Mouse (Mus musculus) megakaryocyte, embryonic 14.5 days (primary cell): ENCODE measurements around the gene Zfp689. TPM values are rescaled to one million over a fixed set of nuclear protein-coding genes. Genes with fewer than 3 reads are reported as not detected.
A peak's percentile ranks its signal among the peaks of the same experiment; 100 is the strongest.
"Not testable (repeated sequence)": the region's sequence is repeated elsewhere in the genome, so short reads cannot be mapped to it uniquely, and the experiment has no call there.

Experiments used
- H3K27me3 ChIP-seq: replicated peaks from 2 replicates; pipeline ENCODE3; 2012; ENCODE audit warnings: inconsistent platforms
- H3K36me3 ChIP-seq: replicated peaks from 2 replicates; pipeline ENCODE3; 2012; ENCODE audit warnings: low read length, inconsistent platforms, mixed read lengths
- H3K4me1 ChIP-seq: 2 replicates; pipeline ENCODE4 v1.6.1; 2012; ENCODE audit warnings: inconsistent platforms
- H3K4me3 ChIP-seq: replicated peaks from 2 replicates; pipeline ENCODE3; 2012; ENCODE audit warnings: moderate library complexity, mild to moderate bottlenecking, inconsistent platforms
- H3K9me3 ChIP-seq: 2 replicates; pipeline ENCODE4 v1.6.1; 2012; ENCODE audit warnings: inconsistent platforms
- FLI1 ChIP-seq: IDR thresholded peaks from 2 replicates; pipeline ENCODE4 v1.6.1; 2012; ENCODE audit warnings: low read length, inconsistent platforms, mixed read lengths
- GATA1 ChIP-seq: IDR thresholded peaks from 3 replicates; pipeline ENCODE4 v1.6.1; 2012; ENCODE audit warnings: mixed read lengths, low read length, inconsistent platforms, borderline replicate concordance
- polyA plus RNA-seq: library from polyadenylated mRNA; stranded (reverse); fragments of >175 nt; gene quantifications from 2 replicates; pipeline ENCODE4 v1.2.3, GENCODE M21; 2012; ENCODE audit warnings: low replicate concordance; ENCODE audit not compliant: insufficient read depth

The Zfp689 gene
- polyA plus RNA-seq, 1 experiment = 4.4 TPM

DNA sequence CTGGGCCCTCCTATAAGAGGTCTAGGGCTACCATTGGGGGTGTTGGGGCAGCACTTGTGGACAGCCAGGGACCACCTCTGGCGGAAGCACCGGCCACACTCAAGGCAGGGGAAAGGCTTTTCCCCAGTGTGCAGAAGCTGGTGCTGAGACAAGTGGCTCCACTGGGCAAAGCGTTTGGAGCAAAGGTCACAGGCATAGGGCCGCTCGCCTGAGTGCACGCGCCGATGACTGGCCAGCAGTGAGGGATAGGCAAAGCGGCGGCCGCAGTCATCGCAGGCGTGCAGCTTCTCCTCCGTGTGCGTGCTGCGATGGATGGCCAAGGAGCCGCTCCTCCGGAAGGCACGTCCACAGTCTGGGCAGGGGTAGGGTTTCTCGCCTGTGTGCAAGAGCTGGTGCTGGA, 5.0 kb downstream of the Zfp689 start:
- no peaks in the 10 kb centered on the region for H3K27me3 ChIP-seq
- TF ChIP-seq FLI1 (no peak), GATA1 (no peak)
- H3K4me1 ChIP-seq = peaks cover 12% of the 10 kb centered on the region
- H3K36me3 ChIP-seq = peaks cover 47% of the 10 kb centered on the region
- peaks cover 8% of the 10 kb centered on the region for H3K9me3 ChIP-seq
- no peak overlapping the region for H3K4me3 ChIP-seq

DNA sequence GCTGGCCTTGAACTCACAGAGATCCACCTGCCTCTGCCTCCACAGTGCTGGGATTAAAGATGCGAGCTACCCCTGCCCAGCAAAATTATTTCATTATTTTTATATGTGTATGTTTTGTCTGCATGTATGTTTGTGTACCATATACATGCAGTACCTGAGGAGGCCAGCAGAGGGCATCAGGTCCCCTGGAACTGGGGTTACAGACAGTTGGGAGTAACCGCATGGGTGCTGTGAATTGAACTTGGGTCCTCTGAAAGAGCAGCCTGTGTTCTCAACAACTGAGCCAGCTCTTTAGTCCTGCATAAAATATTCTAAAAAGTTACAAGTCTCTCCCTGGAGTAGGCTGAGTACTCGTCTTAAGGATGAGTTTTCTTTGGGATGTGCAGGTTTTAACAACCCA, 11.2 kb downstream of the Zfp689 start:
- Histone ChIP-seq H3K36me3 (peaks cover 7% of the 10 kb centered on the region), H3K4me1 (no peaks in the 10 kb centered on the region; the same call in 1 of the 2 replicates), H3K27me3 (peaks cover 5% of the 10 kb centered on the region), H3K4me3 (no peak overlapping the region), H3K9me3 (peaks cover 22% of the 10 kb centered on the region)
- TF ChIP-seq FLI1 (no peak), GATA1 (no peak)

DNA sequence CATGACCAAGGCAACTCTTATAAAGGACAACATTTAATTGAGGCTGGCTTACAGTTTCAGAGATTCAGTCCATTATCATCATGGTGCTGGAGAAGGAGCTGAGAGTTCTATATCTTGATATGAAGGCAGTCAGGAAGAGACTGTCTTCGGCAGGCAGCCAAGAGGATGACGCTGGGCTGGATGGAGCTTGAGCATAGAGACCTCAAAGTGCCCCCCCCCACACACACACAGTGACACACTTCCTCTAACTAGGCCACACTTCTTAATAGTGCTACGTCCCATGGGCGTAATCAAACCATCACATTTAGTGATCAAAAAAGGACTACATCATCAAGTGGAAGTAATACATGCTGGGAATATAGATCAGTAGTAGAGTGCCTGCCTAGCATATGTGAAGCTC, 13.8 kb downstream of the Zfp689 start:
- no peaks in the 10 kb centered on the region; the same call in 1 of the 2 replicates for H3K4me1 ChIP-seq
- peaks cover 19% of the 10 kb centered on the region for H3K9me3 ChIP-seq
- no peak overlapping the region for H3K4me3 ChIP-seq
- peaks cover 8% of the 10 kb centered on the region for H3K27me3 ChIP-seq
- TF ChIP-seq GATA1 (no peak), FLI1 (no peak)
- H3K36me3 ChIP-seq = no peaks in the 10 kb centered on the region

DNA sequence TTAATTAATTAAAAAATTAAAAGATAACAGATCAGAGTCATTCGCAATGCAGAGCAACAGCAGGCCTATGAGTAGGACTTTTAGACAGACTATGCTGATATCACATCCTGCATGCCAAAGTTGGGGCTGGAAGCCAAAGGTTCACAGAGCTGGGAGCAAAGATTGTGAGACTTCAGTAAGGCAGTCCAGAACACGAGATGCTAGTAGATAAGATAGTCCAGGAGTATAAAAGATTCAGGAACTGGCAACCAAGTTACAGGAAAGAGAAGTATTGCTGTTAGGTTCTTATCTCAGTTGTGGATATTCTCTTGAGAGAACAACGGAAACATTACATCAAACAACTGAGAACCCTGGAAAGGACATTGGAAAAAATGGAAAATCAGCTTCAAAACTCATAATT, 22.6 kb downstream of the Zfp689 start:
- H3K36me3 ChIP-seq = no peaks in the 10 kb centered on the region
- peaks cover 20% of the 10 kb centered on the region for H3K9me3 ChIP-seq
- no peak overlapping the region for H3K4me3 ChIP-seq
- no peak for TF ChIP-seq GATA1
- no peak for TF ChIP-seq FLI1
- H3K4me1 ChIP-seq = peaks cover 15% of the 10 kb centered on the region
- H3K27me3 ChIP-seq = peaks cover 10% of the 10 kb centered on the region

DNA sequence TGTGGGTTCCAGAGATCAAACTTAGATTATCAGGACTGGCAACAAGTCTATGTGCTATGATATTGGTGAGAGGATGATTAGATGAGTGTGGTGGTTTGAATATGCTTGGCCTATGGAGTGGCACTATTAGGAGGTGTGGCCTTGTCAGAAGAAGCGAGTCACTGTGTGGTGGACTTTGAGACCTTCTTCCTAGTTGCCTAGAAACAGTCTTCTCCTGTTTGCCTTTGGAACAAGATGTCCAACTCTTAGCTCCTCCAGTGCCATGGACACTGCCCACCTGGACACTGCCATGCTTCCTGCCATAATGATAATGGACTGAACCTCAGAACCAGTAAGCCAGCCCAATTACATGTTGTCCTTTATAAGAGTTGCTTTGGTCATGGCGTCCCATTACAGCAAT, 23.0 kb downstream of the Zfp689 start:
- no peak for TF ChIP-seq FLI1
- no peak for TF ChIP-seq GATA1
- Histone ChIP-seq H3K36me3 (no peaks in the 10 kb centered on the region), H3K27me3 (peaks cover 10% of the 10 kb centered on the region), H3K4me1 (peaks cover 20% of the 10 kb centered on the region), H3K4me3 (no peak overlapping the region), H3K9me3 (peaks cover 20% of the 10 kb centered on the region)

DNA sequence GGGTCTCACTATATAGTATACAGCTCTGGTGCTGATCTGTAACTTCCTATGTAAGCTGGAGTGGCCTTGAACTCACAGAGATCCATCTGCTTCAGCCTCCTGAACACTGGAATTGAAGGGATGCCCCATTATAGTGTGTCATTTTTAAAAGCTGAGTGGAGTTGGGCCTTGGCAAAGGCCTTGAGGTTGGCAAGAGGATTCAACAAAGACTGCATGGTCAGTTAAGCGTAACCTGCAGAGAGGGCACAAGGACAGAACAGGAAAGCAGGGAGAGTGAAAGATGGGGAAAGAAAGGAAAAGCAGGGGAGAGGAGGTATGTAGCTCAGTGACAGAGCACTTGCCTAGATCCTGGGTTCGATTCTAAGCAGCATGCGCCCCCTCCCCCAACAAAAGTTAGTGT, 23.7 kb downstream of the Zfp689 start:
- no peak overlapping the region for H3K4me3 ChIP-seq
- peaks cover 10% of the 10 kb centered on the region for H3K27me3 ChIP-seq
- TF ChIP-seq FLI1 (no peak), GATA1 (no peak)
- peaks cover 20% of the 10 kb centered on the region for H3K9me3 ChIP-seq
- peaks cover 3% of the 10 kb centered on the region for H3K36me3 ChIP-seq
- H3K4me1 ChIP-seq = peaks cover 26% of the 10 kb centered on the region

DNA sequence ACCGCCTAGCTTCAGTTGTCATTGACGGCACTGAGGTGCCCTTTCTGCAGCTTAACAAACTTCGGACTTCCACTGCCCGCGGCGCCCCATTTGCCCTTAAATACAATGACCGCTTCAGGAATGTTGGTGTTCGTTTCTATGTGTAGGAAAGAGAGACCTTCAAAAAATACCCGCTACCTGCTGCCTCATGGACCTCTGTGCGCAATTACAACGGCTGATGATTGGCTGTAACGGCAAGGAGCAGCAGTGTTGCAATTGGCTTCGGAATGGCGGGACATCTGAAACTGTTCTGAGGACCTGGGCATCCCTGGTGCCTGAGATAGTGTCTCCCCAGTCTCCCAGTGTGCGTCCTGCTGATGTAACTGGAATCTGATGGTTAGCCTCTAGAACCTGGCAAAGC, 26.7 kb downstream of the Zfp689 start:
- TF ChIP-seq GATA1 = no peak
- TF ChIP-seq FLI1 = no peak
- Histone ChIP-seq H3K36me3 (peaks cover 32% of the 10 kb centered on the region), H3K9me3 (peaks cover 15% of the 10 kb centered on the region), H3K4me3 (peak overlapping the region; percentile 97), H3K4me1 (peaks cover 33% of the 10 kb centered on the region), H3K27me3 (peaks cover 10% of the 10 kb centered on the region)

DNA sequence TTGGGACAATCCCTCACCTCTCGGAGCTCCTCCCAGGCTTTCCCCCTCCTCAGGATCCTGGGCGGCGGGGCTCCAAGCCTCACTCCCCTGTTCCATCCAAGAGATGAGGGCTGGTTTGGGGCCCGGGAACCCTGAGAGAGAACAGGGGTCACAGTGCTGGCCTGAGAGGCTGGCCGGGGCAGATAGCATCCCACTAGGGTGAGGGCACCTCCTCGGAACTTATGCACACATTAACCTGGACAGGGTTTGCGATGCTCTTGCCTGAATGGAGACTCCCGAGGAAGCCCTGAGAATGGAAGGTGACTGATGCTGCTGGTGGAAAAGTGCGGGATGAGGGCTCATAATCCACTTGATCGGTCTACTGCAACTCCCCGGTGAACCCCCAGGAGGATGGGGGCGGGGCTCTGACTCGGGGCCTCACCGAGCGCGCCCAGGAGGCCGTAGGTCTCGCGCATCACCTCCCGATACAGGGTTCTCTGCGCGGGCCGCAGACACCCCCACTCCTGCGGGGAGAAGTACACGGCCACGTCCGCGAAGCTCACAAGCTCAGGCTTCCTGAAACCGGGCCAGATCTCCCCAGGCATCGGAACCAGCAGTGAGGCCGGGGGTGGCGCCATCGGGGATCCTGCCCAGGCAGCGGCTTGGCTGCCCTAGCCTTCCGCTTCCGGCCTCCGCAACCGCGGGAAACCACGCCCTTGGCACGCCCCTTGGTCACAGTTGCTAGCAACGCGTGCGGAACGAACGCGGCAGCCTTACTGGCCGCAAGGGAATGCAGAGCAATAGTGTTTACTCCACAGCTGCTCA, 27.4 kb downstream of the Zfp689 start, which contains the start of gene Zfp688:
Gene Zfp688 (minus strand): TSS at position 681 of the 804 bp plus-strand sequence.
- peak within 1 kb of the TSS; percentile 97 for H3K4me3 ChIP-seq
- H3K4me1 ChIP-seq = peaks cover 33% of the 10 kb centered on the region
- H3K27me3 ChIP-seq = peaks cover 10% of the 10 kb centered on the region
- no peak for TF ChIP-seq GATA1
- peak; percentile 86 for TF ChIP-seq FLI1
- peaks cover 8% of the 10 kb centered on the region for H3K9me3 ChIP-seq
- peaks cover 36% of the 10 kb centered on the region for H3K36me3 ChIP-seq

DNA sequence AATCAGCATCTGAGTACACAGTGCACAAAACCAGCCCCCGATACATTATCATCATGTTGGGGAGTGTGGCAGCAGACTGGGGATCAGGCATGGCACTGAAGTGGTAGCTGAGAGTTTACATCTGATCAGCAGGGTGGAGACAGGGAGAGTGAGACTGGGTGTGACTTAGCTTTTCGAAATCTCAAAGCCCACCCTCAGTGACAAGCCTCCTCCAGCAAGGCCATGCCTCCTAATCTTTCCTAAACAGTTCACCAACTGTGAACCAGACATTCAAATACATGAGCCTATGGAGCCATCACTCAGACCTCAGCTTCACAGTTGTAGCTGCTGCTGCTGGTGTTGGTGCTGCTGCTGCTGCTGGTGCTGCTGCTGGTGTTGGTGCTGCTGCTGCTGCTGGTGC, 37.5 kb downstream of the Zfp689 start:
- Histone ChIP-seq H3K9me3 (peaks cover 9% of the 10 kb centered on the region), H3K36me3 (peaks cover 9% of the 10 kb centered on the region), H3K4me1 (peaks cover 13% of the 10 kb centered on the region), H3K27me3 (peaks cover 1% of the 10 kb centered on the region), H3K4me3 (no peak overlapping the region)
- TF ChIP-seq GATA1 (no peak), FLI1 (no peak)

DNA sequence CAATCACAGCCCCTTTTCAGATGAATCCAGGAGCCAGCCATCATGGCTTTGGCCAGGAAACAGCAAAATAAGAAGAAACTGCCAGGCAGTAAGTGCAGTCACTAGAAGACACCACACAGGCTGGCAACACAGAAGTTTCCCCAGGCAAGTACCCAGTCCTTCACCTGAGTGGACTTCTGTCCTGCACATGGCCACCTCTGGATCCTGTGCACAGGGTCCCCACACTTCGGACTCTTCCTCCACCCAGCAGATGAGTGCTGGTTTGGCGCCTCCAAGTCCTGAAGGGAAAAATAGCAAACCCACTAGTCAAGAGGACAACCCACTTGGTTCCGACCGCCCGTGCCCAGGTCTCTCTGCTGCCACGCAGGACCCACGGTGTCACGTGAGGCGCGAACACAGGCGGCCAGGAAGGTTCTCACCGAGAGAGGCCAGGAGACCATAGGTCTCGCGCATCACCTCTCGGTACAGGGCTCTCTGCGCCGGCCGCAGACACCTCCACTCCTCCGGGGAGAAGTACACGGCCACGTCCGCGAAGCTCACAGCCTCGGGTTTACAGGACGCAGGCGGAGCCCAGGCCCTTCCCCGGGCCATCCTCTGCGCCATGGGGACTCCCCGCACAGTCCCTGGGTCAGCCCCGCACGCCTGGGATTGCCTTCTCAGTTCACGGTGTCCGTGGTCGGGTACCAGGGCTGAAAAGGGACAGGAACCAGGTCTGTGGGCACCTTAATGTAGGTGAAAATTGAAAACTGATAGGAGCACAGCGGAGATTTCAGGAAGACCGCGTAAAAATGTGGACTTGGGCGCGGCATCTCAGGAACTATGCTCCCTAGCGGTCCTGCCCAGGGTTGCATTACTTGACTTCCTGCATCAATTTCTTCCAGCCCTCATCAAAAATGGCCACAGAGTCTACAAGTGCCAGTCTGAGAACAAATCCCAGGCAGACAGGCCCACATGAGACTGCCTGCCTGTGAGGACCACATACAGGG, 42.7 kb downstream of the Zfp689 start, which contains the start of gene Zfp764:
Gene Zfp764 (minus strand): TSS at position 821 of the 986 bp plus-strand sequence.
- H3K4me3 ChIP-seq = peak within 1 kb of the TSS; percentile 93
- H3K27me3 ChIP-seq, H3K9me3 ChIP-seq, H3K36me3 ChIP-seq: not testable (repeated sequence)
- H3K4me1 ChIP-seq = peaks cover 17% of the 10 kb centered on the region

DNA sequence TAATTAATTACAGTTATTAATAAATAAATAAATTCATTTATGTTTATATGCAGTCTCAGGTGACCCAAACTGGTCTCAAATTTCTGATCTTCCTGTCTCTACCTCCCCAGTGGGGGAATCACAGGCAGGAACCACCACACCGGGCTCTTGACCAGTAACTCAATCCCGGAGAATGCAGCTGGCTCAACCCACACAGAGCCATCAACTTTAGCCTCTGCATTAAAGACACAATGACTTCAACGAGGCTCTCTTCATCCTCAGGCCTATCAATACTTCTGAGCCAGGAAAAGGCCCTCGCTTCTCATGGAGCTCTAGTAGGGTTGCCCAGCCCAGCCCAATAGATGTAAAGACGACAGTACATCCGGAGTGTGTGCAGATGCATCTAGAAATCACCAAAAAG, 44.9 kb downstream of the Zfp689 start:
- H3K27me3 ChIP-seq, H3K36me3 ChIP-seq, H3K9me3 ChIP-seq, H3K4me3 ChIP-seq: not testable (repeated sequence)
- H3K4me1 ChIP-seq = peaks cover 16% of the 10 kb centered on the region
